Mouse (Mus musculus): ENCODE measurements around the gene Gm9887.
"Not testable (repeated sequence)": the region's sequence is repeated elsewhere in the genome, so short reads cannot be mapped to it uniquely, and the experiment has no call there.

Gene Gm9887

GRCm38 (mm10) chr12:69385542-69386280 is 13.5 kb upstream of the Gm9887 start:
- DNase-seq = no peak

GRCm38 (mm10) chr12:69384606-69385005 is 12.3 kb upstream of the Gm9887 start:
- no peak for DNase-seq

GRCm38 (mm10) chr12:69382880-69383279 is 10.6 kb upstream of the Gm9887 start:
- DNase-seq = no peak

- no peak for DNase-seq
Observed at GRCm38 (mm10) chr12:69378558-69379454, 6.5 kb upstream of the Gm9887 start.

- DNase-seq = not testable (repeated sequence)
Observed at GRCm38 (mm10) chr12:69377636-69378035, 5.4 kb upstream of the Gm9887 start.

- no peak for DNase-seq
Observed at GRCm38 (mm10) chr12:69377188-69377587, 4.9 kb upstream of the Gm9887 start.

GRCm38 (mm10) chr12:69376132-69376531 is 3.9 kb upstream of the Gm9887 start:
- DNase-seq = no peak

GRCm38 (mm10) chr12:69373850-69374766 is 1.9 kb upstream of the Gm9887 start:
- DNase-seq = no peak

- DNase-seq = peak; percentile 53
Observed at GRCm38 (mm10) chr12:69372731-69373331, 573 bp upstream of the Gm9887 start.

- no peak for DNase-seq
Observed at GRCm38 (mm10) chr12:69371421-69371853, 821 bp downstream of the Gm9887 start.

- DNase-seq = no peak
Observed at GRCm38 (mm10) chr12:69370936-69371335, 1.3 kb downstream of the Gm9887 start.

GRCm38 (mm10) chr12:69367557-69367956 is 4.7 kb downstream of the Gm9887 start:
- DNase-seq = no peak

GRCm38 (mm10) chr12:69366424-69366823 is 5.8 kb downstream of the Gm9887 start:
- DNase-seq = no peak

- DNase-seq = no peak
Observed at GRCm38 (mm10) chr12:69365757-69366156, 6.5 kb downstream of the Gm9887 start.

- peak; percentile 86 for DNase-seq
Observed at GRCm38 (mm10) chr12:69363899-69364762, 8.1 kb downstream of the Gm9887 start.

- DNase-seq = not testable (repeated sequence)
Observed at GRCm38 (mm10) chr12:69363110-69363509, 9.1 kb downstream of the Gm9887 start.

GRCm38 (mm10) chr12:69362388-69362787 is 9.9 kb downstream of the Gm9887 start:
- no peak for DNase-seq

- DNase-seq = no peak
Observed at GRCm38 (mm10) chr12:69361919-69362318, 10.3 kb downstream of the Gm9887 start.

- peak; percentile 97 for DNase-seq
Observed at GRCm38 (mm10) chr12:69360997-69361899, 11.0 kb downstream of the Gm9887 start.

- DNase-seq = peak; percentile 69
Observed at GRCm38 (mm10) chr12:69360655-69360996, 11.6 kb downstream of the Gm9887 start.

Data from embryo, embryonic 11 days (tissue).